Mouse (Mus musculus): Measurements from ENCODE around the gene Mbtps1. TPM values are rescaled to one million over a fixed set of nuclear protein-coding genes. Genes with fewer than 3 reads are reported as not detected.

Gene Mbtps1
- polyA plus RNA-seq, 1 experiment from 2014 or later: 144 TPM

GRCm38 (mm10) chr8:119531973-119532372 lies 26.6 kb downstream of the Mbtps1 start:
- ChIA-PET POLR2A (interaction anchor here (0.5 to 1.3 kb wide), 2 partner anchors 13 to 21 kb away, joined by 4 to 5 read pairs; no protein-coding TSS in a partner anchor), CTCF (no interaction called here)
- H3K27me3 ChIP-seq: no peaks in the 10 kb centered on the region
- in situ Hi-C loops (cut with MboI; ENCODE audit: low pct_unique_long_range_greater_than_20kb): no loop called here
- TF ChIP-seq CTCF (IDR thresholded peaks at IDR 0.05): no peak
- no peak for ATAC-seq
- no peak for DNase-seq (ENCODE audit: low read depth, low spot score)

GRCm38 (mm10) chr8:119531397-119531796 lies 27.1 kb downstream of the Mbtps1 start:
- H3K27me3 ChIP-seq: no peaks in the 10 kb centered on the region
- ChIA-PET POLR2A (interaction anchor here (0.5 to 1.3 kb wide), 2 partner anchors 13 to 22 kb away, joined by 4 to 5 read pairs; no protein-coding TSS in a partner anchor), CTCF (no interaction called here)
- DNase-seq (ENCODE audit: low read depth, low spot score): no peak
- no peak for ATAC-seq
- TF ChIP-seq CTCF (IDR thresholded peaks at IDR 0.05): no peak
- in situ Hi-C loops (cut with MboI; ENCODE audit: low pct_unique_long_range_greater_than_20kb): no loop called here

- POLR2A ChIA-PET: interaction anchor here (1.3 kb wide), 1 partner anchor 14 kb away, joined by 4 read pairs; no protein-coding TSS in a partner anchor
- no peak for TF ChIP-seq CTCF (IDR thresholded peaks at IDR 0.05)
- H3K27me3 ChIP-seq: no peaks in the 10 kb centered on the region
- in situ Hi-C loops (cut with MboI; ENCODE audit: low pct_unique_long_range_greater_than_20kb): no loop called here
- CTCF ChIA-PET: no interaction called here
- ATAC-seq (no peak), DNase-seq (ENCODE audit: low read depth, low spot score) (no peak)
Observed at GRCm38 (mm10) chr8:119530937-119531336, 27.6 kb downstream of the Mbtps1 start.

- no peaks in the 10 kb centered on the region for H3K27me3 ChIP-seq
- POLR2A ChIA-PET: no interaction called here
- in situ Hi-C loops (cut with MboI; ENCODE audit: low pct_unique_long_range_greater_than_20kb): no loop called here
- ATAC-seq (no peak), DNase-seq (ENCODE audit: low read depth, low spot score) (no peak)
- no peak for TF ChIP-seq CTCF (IDR thresholded peaks at IDR 0.05)
- CTCF ChIA-PET: no interaction called here
Observed at GRCm38 (mm10) chr8:119528762-119529161, 29.8 kb downstream of the Mbtps1 start.

GRCm38 (mm10) chr8:119520102-119520501 lies 38.4 kb downstream of the Mbtps1 start:
- ATAC-seq (no peak), DNase-seq (ENCODE audit: low read depth, low spot score) (no peak)
- ChIA-PET CTCF (no interaction called here), POLR2A (no interaction called here)
- in situ Hi-C loops (cut with MboI; ENCODE audit: low pct_unique_long_range_greater_than_20kb): no loop called here
- TF ChIP-seq CTCF (IDR thresholded peaks at IDR 0.05): no peak
- H3K27me3 ChIP-seq: no peaks in the 10 kb centered on the region

- ChIA-PET POLR2A (no interaction called here), CTCF (interaction anchor here (1.8 kb wide), 1 partner anchor 67 kb away, joined by 4 read pairs; no protein-coding TSS in a partner anchor)
- in situ Hi-C loops (cut with MboI; ENCODE audit: low pct_unique_long_range_greater_than_20kb): no loop called here
- DNase-seq (ENCODE audit: low read depth, low spot score): no peak
- TF ChIP-seq CTCF (IDR thresholded peaks at IDR 0.05): no peak
- ATAC-seq: no peak
- no peaks in the 10 kb centered on the region for H3K27me3 ChIP-seq
Observed at GRCm38 (mm10) chr8:119516674-119517073, 41.9 kb downstream of the Mbtps1 start.

GRCm38 (mm10) chr8:119515767-119516166 lies 42.8 kb downstream of the Mbtps1 start:
- in situ Hi-C loops (cut with MboI; ENCODE audit: low pct_unique_long_range_greater_than_20kb): no loop called here
- TF ChIP-seq CTCF (IDR thresholded peaks at IDR 0.05): no peak
- no peak for DNase-seq (ENCODE audit: low read depth, low spot score)
- ChIA-PET CTCF (no interaction called here), POLR2A (no interaction called here)
- no peaks in the 10 kb centered on the region for H3K27me3 ChIP-seq
- ATAC-seq: no peak

- no peaks in the 10 kb centered on the region for H3K27me3 ChIP-seq
- CTCF ChIA-PET: no interaction called here
- DNase-seq (ENCODE audit: low read depth, low spot score) (no peak), ATAC-seq (no peak)
- in situ Hi-C loops (cut with MboI; ENCODE audit: low pct_unique_long_range_greater_than_20kb): no loop called here
- POLR2A ChIA-PET: no interaction called here
- no peak for TF ChIP-seq CTCF (IDR thresholded peaks at IDR 0.05)
Observed at GRCm38 (mm10) chr8:119514940-119515339, 43.6 kb downstream of the Mbtps1 start.

GRCm38 (mm10) chr8:119513405-119513804 lies 45.1 kb downstream of the Mbtps1 start:
- in situ Hi-C loops (cut with MboI; ENCODE audit: low pct_unique_long_range_greater_than_20kb): no loop called here
- ATAC-seq: no peak
- ChIA-PET POLR2A (no interaction called here), CTCF (no interaction called here)
- TF ChIP-seq CTCF (IDR thresholded peaks at IDR 0.05): no peak
- DNase-seq (ENCODE audit: low read depth, low spot score): no peak
- no peaks in the 10 kb centered on the region for H3K27me3 ChIP-seq

GRCm38 (mm10) chr8:119511722-119512121 lies 46.8 kb downstream of the Mbtps1 start:
- no peaks in the 10 kb centered on the region for H3K27me3 ChIP-seq
- DNase-seq (ENCODE audit: low read depth, low spot score) (no peak), ATAC-seq (no peak)
- ChIA-PET CTCF (interaction anchor here (1.5 to 1.7 kb wide), 2 partner anchors 72 to 99 kb away, joined by 3 to 5 read pairs; no protein-coding TSS in a partner anchor), POLR2A (no interaction called here)
- no peak for TF ChIP-seq CTCF (IDR thresholded peaks at IDR 0.05)
- in situ Hi-C loops (cut with MboI; ENCODE audit: low pct_unique_long_range_greater_than_20kb): no loop called here

- in situ Hi-C loops (cut with MboI; ENCODE audit: low pct_unique_long_range_greater_than_20kb): no loop called here
- ChIA-PET CTCF (interaction anchor here (1.7 kb wide), 1 partner anchor 70 kb away, joined by 3 read pairs; no protein-coding TSS in a partner anchor), POLR2A (no interaction called here)
- no peak for DNase-seq (ENCODE audit: low read depth, low spot score)
- no peak for ATAC-seq
- no peak for TF ChIP-seq CTCF (IDR thresholded peaks at IDR 0.05)
- no peaks in the 10 kb centered on the region for H3K27me3 ChIP-seq
Observed at GRCm38 (mm10) chr8:119510471-119510870, 48.1 kb downstream of the Mbtps1 start.

- H3K27me3 ChIP-seq: no peaks in the 10 kb centered on the region
- ChIA-PET CTCF (interaction anchor here (0.7 to 3.0 kb wide), 3 partner anchors 9 to 93 kb away, joined by 3 to 8 read pairs (median 3); no protein-coding TSS in a partner anchor), POLR2A (interaction anchor here (0.6 kb wide), 3 partner anchors 93 to 257 kb away, joined by 3 read pairs; no protein-coding TSS in a partner anchor)
- DNase-seq (ENCODE audit: low read depth, low spot score): no peak
- no peak for ATAC-seq
- TF ChIP-seq CTCF (IDR thresholded peaks at IDR 0.05): no peak
- in situ Hi-C loops (cut with MboI; ENCODE audit: low pct_unique_long_range_greater_than_20kb): no loop called here
Observed at GRCm38 (mm10) chr8:119506106-119506505, 52.4 kb downstream of the Mbtps1 start.

Data from Patski (cell line).